Mouse (Mus musculus) limb, embryonic 14.5 days (tissue): ENCODE results near the gene Zfp281. TPM values are rescaled to one million over a fixed set of nuclear protein-coding genes. Genes with fewer than 3 reads are reported as not detected.

Experiments used
- ATAC-seq: fragments of 200-750 bp; cut with Nextera tagmentation; 2 replicates; pipeline ENCODE4 v1.8.0; 2017; ENCODE audit warnings: low read depth, moderate number of reproducible peaks, moderate TSS enrichment; ENCODE audit not compliant: low FRiP score
- DNase-seq: peaks from one replicate; pipeline ENCODE4 v3.0.0-alpha.2; 2015; ENCODE audit warnings: low spot score
- H3K27ac ChIP-seq: fragments of 300-500 bp; sonication (generic); replicated peaks from 2 replicates; pipeline ENCODE4 v1.5.1; 2014; ENCODE audit warnings: low read depth, mild to moderate bottlenecking, low read length, moderate library complexity, mixed read lengths
- H3K27me3 ChIP-seq: fragments of 300-500 bp; sonication (generic); 2 replicates; pipeline ENCODE4 v1.6.1; 2014; ENCODE audit warnings: low read length, mixed read lengths; ENCODE audit not compliant: control insufficient read depth, insufficient read depth
- H3K36me3 ChIP-seq: fragments of 300-500 bp; sonication (generic); 2 replicates; pipeline ENCODE4 v1.6.1; 2014; ENCODE audit warnings: mild to moderate bottlenecking, low read length, moderate library complexity, mixed read lengths; ENCODE audit not compliant: control insufficient read depth, insufficient read depth
- H3K4me1 ChIP-seq: fragments of 300-500 bp; sonication (generic); 2 replicates; pipeline ENCODE4 v1.6.1; 2014; ENCODE audit warnings: antibody characterized with exemption, low read length, mixed read lengths; ENCODE audit not compliant: control insufficient read depth, insufficient read depth
- H3K4me2 ChIP-seq: fragments of 300-500 bp; sonication (generic); replicated peaks from 2 replicates; pipeline ENCODE4 v1.6.1; 2014; ENCODE audit warnings: low read depth, mild to moderate bottlenecking, low read length, moderate library complexity; ENCODE audit not compliant: severe bottlenecking
- H3K4me3 ChIP-seq: fragments of 300-500 bp; sonication (generic); replicated peaks from 2 replicates; pipeline ENCODE4 v1.5.1; 2014; ENCODE audit warnings: low read length
- H3K9ac ChIP-seq: fragments of 300-500 bp; sonication (generic); 2 replicates; pipeline ENCODE4 v1.6.1; 2014; ENCODE audit warnings: mild to moderate bottlenecking, low read depth, low read length, moderate library complexity; ENCODE audit not compliant: severe bottlenecking
- H3K9me3 ChIP-seq: fragments of 300-500 bp; sonication (generic); 2 replicates; pipeline ENCODE4 v1.6.1; 2016; ENCODE audit warnings: low read length; ENCODE audit not compliant: control insufficient read depth
- POLR2A ChIP-seq: fragments of 200-500 bp; IDR thresholded peaks from 2 replicates; pipeline ENCODE4 v1.8.0; 2012; ENCODE audit warnings: inconsistent platforms, mild to moderate bottlenecking, moderate library complexity, borderline replicate concordance; ENCODE audit not compliant: insufficient read depth, insufficient read length; ENCODE audit errors: extremely low read depth
- WGBS: fragments of 180-500 bp; shearing (Covaris S2); extraction: QIAGEN DNeasy Blood & Tissue Kit; methylation state at CpG from one replicate; pipeline ENCODE4 v1.1.7; 2014; 5-methylcytosine and 5-hydroxymethylcytosine counted together
- polyA plus RNA-seq, 2 experiments: library from polyadenylated mRNA; depleted of rRNA in 1 of 2; stranded (reverse) in 1 of 2; unstranded in 1 of 2; fragments of >200 nt; fragmentation: Nextera tagmentation in 1 of 2; extraction: Ambion mirVana in 1 of 2; gene quantifications; 2 replicates each; pipeline versions ENCODE4 v1.2.1 to v1.2.3; 2012 to 2014

Zfp281 gene
- polyA plus RNA-seq, 2 experiments: 11.0 to 21.7 TPM

DNA sequence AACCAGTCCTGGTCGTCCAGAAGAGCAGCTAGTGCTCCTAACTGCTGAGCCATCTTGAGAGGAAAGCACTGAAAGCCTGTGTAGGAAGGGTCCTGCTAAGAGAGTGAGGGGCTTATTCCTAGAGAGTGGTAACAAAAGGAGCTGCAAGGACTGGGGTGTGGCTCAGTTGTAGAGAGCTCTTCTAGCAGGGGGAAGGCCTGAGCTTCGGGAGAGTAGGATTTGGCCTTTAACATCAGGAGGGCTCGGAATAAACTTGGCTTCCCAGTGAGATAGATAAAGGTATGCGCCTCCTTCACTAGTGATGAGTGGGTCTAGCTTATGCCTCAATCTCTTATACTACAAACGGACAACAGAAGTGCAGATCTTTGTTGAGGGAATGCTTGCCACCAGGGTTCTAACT, 26.4 kb upstream of the Zfp281 start:
- Histone ChIP-seq H3K4me3 (no peak overlapping the region), H3K27ac (no peak overlapping the region), H3K4me1 (peaks cover 4% of the 10 kb centered on the region; the same call in 1 of the 2 replicates), H3K27me3 (no peaks in the 10 kb centered on the region), H3K9me3 (no peaks in the 10 kb centered on the region), H3K9ac (no peak overlapping the region), H3K4me2 (no peak overlapping the region), H3K36me3 (no peaks in the 10 kb centered on the region)
- ATAC-seq (no peak), DNase-seq (no peak)
- TF ChIP-seq POLR2A: no peak
- 73% methylated on average over 5 of the region's 5 CpGs for WGBS

DNA sequence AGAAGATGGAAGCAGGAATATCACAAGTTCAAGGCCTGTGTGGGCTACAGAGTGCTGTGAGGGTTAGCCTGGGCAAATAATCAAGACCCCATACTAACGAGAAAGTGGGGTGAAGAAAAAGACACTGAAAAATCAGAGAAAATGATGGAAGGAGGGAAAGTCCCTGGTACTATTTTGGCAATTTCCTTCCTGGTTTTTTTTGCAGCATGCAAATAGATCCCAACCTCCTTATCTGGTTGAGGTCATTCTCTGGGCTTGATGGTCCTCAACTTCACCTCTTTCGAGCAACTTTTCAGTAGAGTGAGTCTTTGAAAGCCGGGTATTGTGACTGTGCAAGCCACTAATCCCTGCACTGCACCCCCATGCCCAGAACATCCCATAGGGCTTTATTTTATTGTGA, 24.6 kb upstream of the Zfp281 start:
- DNase-seq: no peak
- no peak overlapping the region for H3K4me2 ChIP-seq
- H3K4me3 ChIP-seq: no peak overlapping the region
- 64% methylated on average over 3 of the region's 3 CpGs for WGBS
- no peak for TF ChIP-seq POLR2A
- H3K9ac ChIP-seq: no peak overlapping the region
- no peaks in the 10 kb centered on the region for H3K36me3 ChIP-seq
- no peaks in the 10 kb centered on the region for H3K27me3 ChIP-seq
- ATAC-seq: no peak
- no peak overlapping the region for H3K27ac ChIP-seq
- peaks cover 4% of the 10 kb centered on the region; the same call in 1 of the 2 replicates for H3K4me1 ChIP-seq
- H3K9me3 ChIP-seq: no peaks in the 10 kb centered on the region

DNA sequence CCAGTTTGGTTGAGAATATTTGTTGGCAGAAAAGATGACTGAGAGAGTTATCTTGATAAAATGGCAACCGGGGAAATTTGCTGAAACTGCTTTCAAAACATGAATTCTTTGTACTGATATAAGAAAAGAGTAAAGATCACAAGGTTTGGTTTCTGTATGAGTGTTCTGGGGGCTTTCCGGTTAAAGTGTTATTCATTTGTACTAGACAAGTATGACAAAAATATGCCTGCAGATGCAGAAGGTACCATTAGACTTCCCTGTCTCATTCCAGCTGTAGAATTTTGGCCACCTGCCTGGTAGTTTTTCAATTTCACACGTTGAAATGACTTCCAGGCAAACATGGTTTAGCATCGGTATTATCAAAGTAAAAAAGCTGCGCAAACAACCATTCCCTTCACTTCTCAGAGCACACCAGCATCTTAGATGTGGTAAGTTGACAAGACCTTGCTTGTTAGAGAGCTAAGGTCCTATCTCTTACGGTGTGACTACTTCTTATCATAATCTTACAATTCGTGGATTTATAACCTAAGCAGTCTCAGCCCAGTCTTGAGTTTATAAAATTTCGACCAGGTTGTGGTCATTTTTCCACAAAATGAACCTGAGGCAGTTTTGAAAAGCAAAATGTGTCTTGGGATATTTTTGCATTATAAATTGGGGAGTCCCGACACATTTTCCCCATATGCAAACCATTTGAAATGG, 23.9 kb upstream of the Zfp281 start:
- DNase-seq: peak; percentile 44
- Histone ChIP-seq H3K27ac (no peak overlapping the region), H3K9ac (no peak overlapping the region), H3K27me3 (no peaks in the 10 kb centered on the region), H3K9me3 (no peaks in the 10 kb centered on the region), H3K4me2 (no peak overlapping the region), H3K4me3 (no peak overlapping the region), H3K4me1 (peaks cover 4% of the 10 kb centered on the region; the same call in 1 of the 2 replicates), H3K36me3 (no peaks in the 10 kb centered on the region)
- no peak for TF ChIP-seq POLR2A
- WGBS: 59% methylated on average over 9 of the region's 9 CpGs
- no peak for ATAC-seq

DNA sequence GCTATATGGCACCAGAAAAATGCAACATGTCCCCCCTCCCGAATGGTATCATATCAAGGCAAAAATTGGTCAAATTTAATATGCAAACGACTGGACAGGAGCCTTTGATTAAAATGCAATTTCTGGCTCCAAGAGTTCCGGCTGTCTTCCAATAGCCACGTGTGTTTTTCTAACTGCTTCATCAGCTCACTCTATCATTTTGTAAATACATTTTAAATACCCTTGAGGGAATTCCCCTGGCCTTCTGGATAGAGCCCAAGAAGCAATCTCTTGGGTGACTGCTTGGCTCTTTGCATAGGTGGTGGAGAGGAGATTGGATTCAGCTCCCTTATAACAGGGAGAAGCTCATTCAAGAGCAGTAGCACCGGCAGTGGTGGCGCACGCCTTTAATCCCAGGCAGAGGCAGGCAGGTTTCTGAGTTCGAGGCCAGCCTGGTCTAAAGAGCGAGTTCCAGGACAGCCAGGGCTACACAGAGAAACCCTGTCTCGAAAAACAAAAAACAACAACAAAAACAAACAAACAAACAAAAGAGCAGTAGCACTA, 23.3 kb upstream of the Zfp281 start:
- no peak for TF ChIP-seq POLR2A
- DNase-seq: no peak
- Histone ChIP-seq H3K27ac (no peak overlapping the region), H3K4me3 (no peak overlapping the region), H3K36me3 (no peaks in the 10 kb centered on the region), H3K4me1 (peaks cover 4% of the 10 kb centered on the region; the same call in 1 of the 2 replicates), H3K9me3 (no peaks in the 10 kb centered on the region), H3K27me3 (no peaks in the 10 kb centered on the region), H3K9ac (no peak overlapping the region), H3K4me2 (no peak overlapping the region)
- no peak for ATAC-seq
- WGBS: 84% methylated on average over 10 of the region's 10 CpGs

DNA sequence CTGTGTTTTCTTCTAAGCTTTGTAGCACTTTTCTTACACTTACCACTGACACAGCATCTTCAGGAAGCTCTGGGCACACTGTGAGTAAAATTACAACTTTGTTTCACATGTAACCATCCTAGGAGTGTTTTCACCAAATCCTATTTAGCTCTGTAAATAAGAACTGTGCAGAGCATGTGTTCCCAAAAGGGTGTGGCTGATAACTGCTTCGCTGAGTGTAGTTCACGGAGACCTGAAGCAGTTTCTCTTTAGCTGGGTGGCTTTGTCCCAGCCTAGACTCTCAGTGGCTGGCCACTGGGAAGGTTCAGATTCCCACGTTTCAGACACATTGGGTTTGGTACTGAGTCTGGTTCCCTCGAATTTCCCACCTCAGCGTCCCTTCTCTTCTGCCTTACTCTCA, 22.4 kb upstream of the Zfp281 start:
- TF ChIP-seq POLR2A: no peak

More for the DNA sequence above, 22.4 kb upstream of the Zfp281 start:
- ATAC-seq (no peak), DNase-seq (no peak)
- Histone ChIP-seq H3K9ac (no peak overlapping the region), H3K9me3 (no peaks in the 10 kb centered on the region), H3K27ac (no peak overlapping the region), H3K4me3 (no peak overlapping the region), H3K36me3 (no peaks in the 10 kb centered on the region), H3K4me1 (peaks cover 4% of the 10 kb centered on the region; the same call in 1 of the 2 replicates), H3K27me3 (no peaks in the 10 kb centered on the region), H3K4me2 (no peak overlapping the region)
- WGBS: 75% methylated on average over 5 of the region's 5 CpGs
